Mouse (Mus musculus): ENCODE measurements around the gene Birc2. TPM values are rescaled to one million over a fixed set of nuclear protein-coding genes. Genes with fewer than 3 reads are reported as not detected.
A peak's percentile ranks its signal among the peaks of the same experiment; 100 is the strongest.

Birc2 gene
- polyA plus RNA-seq (2015; fragmentation: Nextera tagmentation; extraction: Ambion mirVana) = 41.8 and 43.9 TPM in 2 replicates

- H3K4me1 ChIP-seq (ENCODE audit: control insufficient read depth, insufficient read depth, low read length) = peaks cover 33% of the 10 kb centered on the region
- peaks cover 6% of the 10 kb centered on the region; the same call in 1 of the 2 replicates for H3K36me3 ChIP-seq (ENCODE audit: control insufficient read depth, insufficient read depth, low read length)
- H3K27ac ChIP-seq (ENCODE audit: low read length) = peak within 1 kb of the TSS; percentile 98
- H3K4me3 ChIP-seq (ENCODE audit: low read depth, low read length) = peak within 1 kb of the TSS; percentile 63
- H3K27me3 ChIP-seq (ENCODE audit: control insufficient read depth, insufficient read depth, low read depth, low read length) = no peaks in the 10 kb centered on the region
- under 1% methylated on average over 68 of the region's 68 CpGs for WGBS
- no peaks in the 10 kb centered on the region for H3K9me3 ChIP-seq (replicated peaks; ENCODE audit: control insufficient read depth, low read length, poor library complexity, severe bottlenecking)
- peak within 1 kb of the TSS; percentile 74 for H3K4me2 ChIP-seq (ENCODE audit: low read length)
- peak within 1 kb of the TSS; percentile 82 for H3K9ac ChIP-seq (ENCODE audit: low read depth, low read length)
- ATAC-seq = peak; percentile 98
Observed at GRCm38 (mm10) chr9:7836905-7837805, at the start of gene Birc2. Birc2 (minus strand) TSS chr9:7837064.

- WGBS = 100% methylated on average over 3 of the region's 3 CpGs
- Histone ChIP-seq H3K27ac (ENCODE audit: low read length) (no peak overlapping the region), H3K4me2 (ENCODE audit: low read length) (no peak overlapping the region), H3K4me3 (ENCODE audit: low read depth, low read length) (no peak overlapping the region), H3K9ac (ENCODE audit: low read depth, low read length) (no peak overlapping the region), H3K27me3 (ENCODE audit: control insufficient read depth, insufficient read depth, low read depth, low read length) (no peaks in the 10 kb centered on the region), H3K4me1 (ENCODE audit: control insufficient read depth, insufficient read depth, low read length) (no peaks in the 10 kb centered on the region), H3K36me3 (ENCODE audit: control insufficient read depth, insufficient read depth, low read length) (no peaks in the 10 kb centered on the region), H3K9me3 (replicated peaks; ENCODE audit: control insufficient read depth, low read length, poor library complexity, severe bottlenecking) (no peaks in the 10 kb centered on the region)
- ATAC-seq = no peak
Observed at GRCm38 (mm10) chr9:7884346-7884745, 47.5 kb upstream of the Birc2 start.

GRCm38 (mm10) chr9:7882304-7882865 is 45.5 kb upstream of the Birc2 start:
- Histone ChIP-seq H3K4me3 (ENCODE audit: low read depth, low read length) (no peak overlapping the region), H3K4me2 (ENCODE audit: low read length) (no peak overlapping the region), H3K27me3 (ENCODE audit: control insufficient read depth, insufficient read depth, low read depth, low read length) (no peaks in the 10 kb centered on the region; the same call in 1 of the 2 replicates)

DNA sequence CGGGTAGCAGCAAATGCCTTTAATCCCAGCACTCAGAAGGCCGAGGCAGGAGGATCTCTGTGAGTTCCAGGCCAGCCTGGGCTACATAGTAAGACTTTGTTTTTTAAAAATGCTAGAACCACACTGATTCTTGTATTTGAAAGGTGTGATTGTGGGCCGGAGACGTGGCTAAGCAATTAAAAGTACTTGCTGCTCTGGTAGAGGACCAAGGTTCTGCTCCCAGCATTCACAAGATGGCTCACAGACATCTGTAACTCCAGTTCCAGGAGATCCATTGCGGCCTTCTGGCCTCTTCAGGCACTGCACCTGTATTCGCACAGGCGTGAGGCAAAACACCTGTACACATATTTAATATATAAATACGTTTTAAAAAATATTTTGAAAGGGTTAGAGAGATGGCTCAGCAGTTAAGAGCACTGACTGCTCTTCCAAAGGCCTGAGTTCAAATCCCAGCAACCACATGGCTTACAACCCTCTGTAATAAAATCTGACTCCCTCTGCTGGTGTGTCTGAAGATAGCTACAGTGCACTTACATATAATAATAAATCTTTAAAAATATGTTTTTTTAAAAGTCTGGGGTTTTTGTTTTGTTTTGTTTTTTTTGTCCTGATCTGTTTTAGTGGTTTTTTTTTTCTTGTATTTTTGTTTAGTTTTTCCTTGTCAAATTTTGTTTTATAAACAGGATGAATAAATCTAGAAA is 36.8 kb upstream of the Birc2 start:
- H3K36me3 ChIP-seq (ENCODE audit: control insufficient read depth, insufficient read depth, low read length) = no peaks in the 10 kb centered on the region
- H3K27me3 ChIP-seq (ENCODE audit: control insufficient read depth, insufficient read depth, low read depth, low read length) = no peaks in the 10 kb centered on the region; the same call in 1 of the 2 replicates
- WGBS = 94% methylated on average over 8 of the region's 8 CpGs
- no peak overlapping the region for H3K4me3 ChIP-seq (ENCODE audit: low read depth, low read length)
- H3K4me2 ChIP-seq (ENCODE audit: low read length) = no peak overlapping the region
- H3K9me3 ChIP-seq (replicated peaks; ENCODE audit: control insufficient read depth, low read length, poor library complexity, severe bottlenecking) = no peaks in the 10 kb centered on the region
- no peak for ATAC-seq
- no peak overlapping the region for H3K9ac ChIP-seq (ENCODE audit: low read depth, low read length)
- no peak overlapping the region for H3K27ac ChIP-seq (ENCODE audit: low read length)
- H3K4me1 ChIP-seq (ENCODE audit: control insufficient read depth, insufficient read depth, low read length) = peaks cover 8% of the 10 kb centered on the region

More at GRCm38 (mm10) chr9:7882304-7882865, 45.5 kb upstream of the Birc2 start:
- Histone ChIP-seq H3K9ac (ENCODE audit: low read depth, low read length) (no peak overlapping the region), H3K9me3 (replicated peaks; ENCODE audit: control insufficient read depth, low read length, poor library complexity, severe bottlenecking) (no peaks in the 10 kb centered on the region), H3K27ac (ENCODE audit: low read length) (no peak overlapping the region), H3K36me3 (ENCODE audit: control insufficient read depth, insufficient read depth, low read length) (no peaks in the 10 kb centered on the region), H3K4me1 (ENCODE audit: control insufficient read depth, insufficient read depth, low read length) (no peaks in the 10 kb centered on the region)
- ATAC-seq = no peak
- 93% methylated on average over 1 of the region's 1 CpGs for WGBS

DNA sequence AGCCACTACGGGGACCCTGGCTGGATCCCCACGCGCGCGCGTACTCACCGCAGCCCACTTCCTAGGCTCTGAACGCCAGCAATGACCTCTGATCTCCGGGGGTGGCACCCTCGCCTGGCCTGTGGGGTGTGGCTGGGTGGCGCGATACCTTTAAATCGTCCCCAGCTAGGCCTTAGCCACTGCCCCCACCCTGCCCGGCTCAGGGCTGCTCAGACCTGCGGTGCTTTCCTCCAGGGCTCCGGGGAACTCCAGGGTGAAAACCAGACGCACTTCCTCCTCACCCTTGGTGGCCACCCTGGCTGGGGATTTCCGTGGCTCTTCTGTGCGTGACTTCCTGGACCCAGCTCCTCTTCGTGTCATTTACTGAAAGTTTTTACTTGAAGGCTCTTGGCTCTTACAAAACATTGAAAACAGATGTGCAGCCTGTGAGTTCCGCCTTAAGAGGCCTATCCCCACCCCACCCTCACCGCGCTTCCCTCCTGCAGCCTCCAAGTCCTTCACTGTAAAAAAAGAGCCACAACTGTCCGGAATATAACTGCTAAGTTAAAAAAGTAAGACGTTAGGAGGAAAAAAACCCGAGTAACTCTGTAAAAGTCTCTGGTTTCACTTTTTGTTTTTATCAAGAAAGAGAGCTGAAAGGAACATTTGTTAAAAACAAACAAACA is 36.0 kb upstream of the Birc2 start, which contains the start of gene Birc3:
TSS of gene Birc3 (minus strand) at position 412 of the 665 bp plus-strand sequence.
- Histone ChIP-seq H3K27me3 (ENCODE audit: control insufficient read depth, insufficient read depth, low read depth, low read length) (no peaks in the 10 kb centered on the region; the same call in 1 of the 2 replicates), H3K9ac (ENCODE audit: low read depth, low read length) (peak within 1 kb of the TSS; percentile 60; the same call in 1 of the 2 replicates), H3K4me1 (ENCODE audit: control insufficient read depth, insufficient read depth, low read length) (peaks cover 8% of the 10 kb centered on the region), H3K4me3 (ENCODE audit: low read depth, low read length) (peak within 1 kb of the TSS; percentile 50), H3K36me3 (ENCODE audit: control insufficient read depth, insufficient read depth, low read length) (no peaks in the 10 kb centered on the region), H3K4me2 (ENCODE audit: low read length) (peak within 1 kb of the TSS; percentile 92), H3K27ac (ENCODE audit: low read length) (no peak within 1 kb of the TSS), H3K9me3 (replicated peaks; ENCODE audit: control insufficient read depth, low read length, poor library complexity, severe bottlenecking) (no peaks in the 10 kb centered on the region)
- peak; percentile 75 for ATAC-seq
- WGBS = 10% methylated on average over 26 of the region's 26 CpGs

- no peaks in the 10 kb centered on the region for H3K9me3 ChIP-seq (replicated peaks; ENCODE audit: control insufficient read depth, low read length, poor library complexity, severe bottlenecking)
- H3K4me2 ChIP-seq (ENCODE audit: low read length) = peak overlapping the region; percentile 92
- peak overlapping the region; percentile 50 for H3K4me3 ChIP-seq (ENCODE audit: low read depth, low read length)
- H3K36me3 ChIP-seq (ENCODE audit: control insufficient read depth, insufficient read depth, low read length) = no peaks in the 10 kb centered on the region
- peak overlapping the region; percentile 60; the same call in 1 of the 2 replicates for H3K9ac ChIP-seq (ENCODE audit: low read depth, low read length)
- H3K27ac ChIP-seq (ENCODE audit: low read length) = no peak overlapping the region
- WGBS = 18% methylated on average over 23 of the region's 23 CpGs
- ATAC-seq = peak; percentile 39; the same call in 1 of the 2 replicates
- H3K4me1 ChIP-seq (ENCODE audit: control insufficient read depth, insufficient read depth, low read length) = peaks cover 8% of the 10 kb centered on the region
- H3K27me3 ChIP-seq (ENCODE audit: control insufficient read depth, insufficient read depth, low read depth, low read length) = no peaks in the 10 kb centered on the region
Observed at GRCm38 (mm10) chr9:7872044-7872774, 35.3 kb upstream of the Birc2 start.

DNA sequence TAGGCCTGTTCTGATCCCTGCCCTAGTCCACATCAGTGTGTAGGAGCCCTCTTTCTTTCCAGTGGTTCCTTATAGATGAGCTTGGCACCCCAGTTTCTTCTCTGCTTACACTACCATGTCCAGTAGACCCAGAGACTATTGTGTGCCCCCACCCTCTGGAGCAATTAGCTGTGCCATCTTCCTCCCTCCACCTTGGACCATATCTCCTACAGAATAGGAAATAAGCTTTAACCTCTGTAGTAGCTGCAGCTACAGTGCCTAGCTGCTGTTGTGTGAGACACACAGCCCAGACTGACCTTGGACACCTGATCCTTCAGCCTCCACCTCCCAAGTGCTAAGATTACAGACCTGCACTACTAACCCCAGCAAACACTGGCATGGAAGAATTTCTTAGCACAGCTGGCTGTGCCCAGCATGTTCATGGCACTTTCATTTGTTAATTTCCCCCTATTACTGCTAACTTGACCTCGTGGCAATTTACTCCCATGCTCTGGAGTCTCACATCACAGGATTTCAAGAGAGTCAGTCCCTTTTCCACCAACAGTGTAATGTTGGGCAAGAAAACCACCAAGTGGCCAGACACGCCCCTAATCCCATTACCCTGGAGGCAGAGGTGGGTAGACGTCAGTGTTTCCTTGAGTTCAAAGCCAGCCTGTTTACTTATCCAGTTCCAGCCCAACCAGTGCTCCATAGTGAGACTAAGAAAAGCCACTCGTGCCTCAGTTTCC is 34.6 kb upstream of the Birc2 start:
- WGBS = 66% methylated on average over 4 of the region's 4 CpGs
- Histone ChIP-seq H3K36me3 (ENCODE audit: control insufficient read depth, insufficient read depth, low read length) (no peaks in the 10 kb centered on the region), H3K9ac (ENCODE audit: low read depth, low read length) (no peak overlapping the region), H3K27ac (ENCODE audit: low read length) (no peak overlapping the region), H3K4me3 (ENCODE audit: low read depth, low read length) (no peak overlapping the region), H3K27me3 (ENCODE audit: control insufficient read depth, insufficient read depth, low read depth, low read length) (no peaks in the 10 kb centered on the region), H3K9me3 (replicated peaks; ENCODE audit: control insufficient read depth, low read length, poor library complexity, severe bottlenecking) (no peaks in the 10 kb centered on the region), H3K4me2 (ENCODE audit: low read length) (no peak overlapping the region), H3K4me1 (ENCODE audit: control insufficient read depth, insufficient read depth, low read length) (peaks cover 8% of the 10 kb centered on the region)
- ATAC-seq = no peak

All from midbrain, embryonic 16.5 days (tissue).